Mouse (Mus musculus) spleen, adult 2 months (tissue): ENCODE data around the gene P2ry6. TPM values are rescaled to one million over a fixed set of nuclear protein-coding genes. Genes with fewer than 3 reads are reported as not detected.
A peak's percentile ranks its signal among the peaks of the same experiment; 100 is the strongest.

Experiments used
- DNase-seq, 2 experiments: peaks; one replicate each; pipeline versions ENCODE4 v3.0.0 to v3.0.0-alpha.2; 2012 to 2021; ENCODE audit warnings: low spot score in 2 of 2, low read depth in 1 of 2
- H3K27ac ChIP-seq: fragments of 200-500 bp; 2 replicates; pipeline ENCODE4 v1.5.1; 2012; ENCODE audit warnings: low read length, inconsistent platforms; ENCODE audit not compliant: insufficient read depth
- H3K27me3 ChIP-seq: fragments of 200-500 bp; 2 replicates; pipeline ENCODE4 v1.6.1; 2012; ENCODE audit warnings: mild to moderate bottlenecking, moderate library complexity, low read length, inconsistent platforms; ENCODE audit not compliant: control insufficient read depth, insufficient read depth
- H3K36me3 ChIP-seq: fragments of 200-500 bp; 2 replicates; pipeline ENCODE4 v1.6.1; 2012; ENCODE audit warnings: mild to moderate bottlenecking, low read length, inconsistent platforms; ENCODE audit not compliant: control insufficient read depth, insufficient read depth
- H3K4me1 ChIP-seq: fragments of 200-500 bp; 2 replicates; pipeline ENCODE4 v1.6.1; 2011; ENCODE audit warnings: inconsistent platforms; ENCODE audit not compliant: control insufficient read depth, insufficient read depth, insufficient read length
- H3K4me3 ChIP-seq: fragments of 200-500 bp; 2 replicates; pipeline ENCODE4 v1.5.1; 2011; ENCODE audit warnings: mild to moderate bottlenecking, inconsistent platforms; ENCODE audit not compliant: insufficient read depth, insufficient read length; ENCODE audit errors: extremely low read depth
- CTCF ChIP-seq: fragments of 200-500 bp; IDR thresholded peaks from 2 replicates; pipeline ENCODE4 v1.5.1; 2011; ENCODE audit warnings: mild to moderate bottlenecking, inconsistent platforms; ENCODE audit not compliant: insufficient read depth, insufficient read length, insufficient replicate concordance; ENCODE audit errors: extremely low read depth
- POLR2A ChIP-seq: fragments of 200-500 bp; IDR thresholded peaks from 2 replicates; pipeline ENCODE4 v1.6.1; 2011; ENCODE audit warnings: low read depth, low read length, inconsistent platforms
- WGBS: fragments of 180-500 bp; shearing (Covaris S2); methylation state at CpG from one replicate; pipeline ENCODE4 v1.1.7; 2018; 5-methylcytosine and 5-hydroxymethylcytosine counted together
- polyA plus RNA-seq: library from polyadenylated mRNA; depleted of rRNA; stranded (reverse); fragments of >200 nt; gene quantifications from 2 replicates; pipeline ENCODE4 v1.2.3, GENCODE M21; 2012

The P2ry6 gene
- polyA plus RNA-seq, 1 experiment = 36.0 TPM

DNA sequence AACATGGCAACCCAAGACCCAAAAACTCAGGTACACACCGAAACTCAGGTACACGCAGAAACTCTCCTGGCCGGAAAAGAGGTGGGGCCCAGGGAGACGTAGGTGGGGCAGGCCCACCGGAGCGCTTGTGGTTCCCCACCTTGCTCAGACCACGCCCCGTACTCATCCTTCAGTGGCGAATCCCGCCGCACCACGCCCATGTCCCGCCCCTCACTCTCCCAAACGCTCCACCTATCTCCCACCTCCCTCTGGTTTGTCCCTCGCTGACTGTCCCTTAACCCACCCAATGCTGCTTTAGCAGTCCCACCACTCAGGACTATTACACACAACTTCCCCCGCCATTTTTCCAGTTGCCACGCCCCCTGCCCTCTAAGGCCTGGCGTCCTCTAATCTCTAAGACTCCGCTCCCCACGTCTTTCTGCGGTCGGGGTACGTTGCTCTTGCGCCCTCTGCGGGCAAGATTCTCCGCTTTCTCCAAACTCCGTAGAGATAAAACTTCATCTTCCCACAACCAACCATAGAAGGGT lies 41.9 kb downstream of the P2ry6 start:
- under 1% methylated on average over 23 of the region's 27 CpGs for WGBS
- Histone ChIP-seq H3K27me3 (peaks cover 16% of the 10 kb centered on the region), H3K36me3 (no peaks in the 10 kb centered on the region), H3K27ac (no peak overlapping the region; the same call in 1 of the 2 replicates), H3K4me3 (peak overlapping the region; percentile 50), H3K4me1 (peaks cover 11% of the 10 kb centered on the region)
- TF ChIP-seq POLR2A (no peak), CTCF (peak; percentile 49; the same call in 1 of the 2 replicates)
- peak; percentile 58 to 71 for DNase-seq

GRCm38 (mm10) chr7:100931926-100932480 lies 42.4 kb downstream of the P2ry6 start, which contains the start of gene Arhgef17:
Gene Arhgef17, minus strand, starts transcription at chr7:100932107.
- H3K4me3 ChIP-seq = peak within 1 kb of the TSS; percentile 50
- H3K27me3 ChIP-seq = peaks cover 16% of the 10 kb centered on the region
- no peak for TF ChIP-seq CTCF
- no peak for TF ChIP-seq POLR2A
- H3K27ac ChIP-seq = peak within 1 kb of the TSS; percentile 52
- H3K36me3 ChIP-seq = no peaks in the 10 kb centered on the region
- peaks cover 11% of the 10 kb centered on the region for H3K4me1 ChIP-seq
- 1% methylated on average over 35 of the region's 35 CpGs for WGBS
- DNase-seq = no peak

GRCm38 (mm10) chr7:100931316-100931925 lies 43.0 kb downstream of the P2ry6 start:
- 3% methylated on average over 66 of the region's 73 CpGs for WGBS
- Histone ChIP-seq H3K27me3 (peaks cover 16% of the 10 kb centered on the region), H3K4me3 (peak overlapping the region; percentile 50), H3K27ac (peak overlapping the region; percentile 52), H3K36me3 (no peaks in the 10 kb centered on the region), H3K4me1 (peaks cover 11% of the 10 kb centered on the region)
- DNase-seq = no peak
- TF ChIP-seq POLR2A (no peak), CTCF (no peak)

DNA sequence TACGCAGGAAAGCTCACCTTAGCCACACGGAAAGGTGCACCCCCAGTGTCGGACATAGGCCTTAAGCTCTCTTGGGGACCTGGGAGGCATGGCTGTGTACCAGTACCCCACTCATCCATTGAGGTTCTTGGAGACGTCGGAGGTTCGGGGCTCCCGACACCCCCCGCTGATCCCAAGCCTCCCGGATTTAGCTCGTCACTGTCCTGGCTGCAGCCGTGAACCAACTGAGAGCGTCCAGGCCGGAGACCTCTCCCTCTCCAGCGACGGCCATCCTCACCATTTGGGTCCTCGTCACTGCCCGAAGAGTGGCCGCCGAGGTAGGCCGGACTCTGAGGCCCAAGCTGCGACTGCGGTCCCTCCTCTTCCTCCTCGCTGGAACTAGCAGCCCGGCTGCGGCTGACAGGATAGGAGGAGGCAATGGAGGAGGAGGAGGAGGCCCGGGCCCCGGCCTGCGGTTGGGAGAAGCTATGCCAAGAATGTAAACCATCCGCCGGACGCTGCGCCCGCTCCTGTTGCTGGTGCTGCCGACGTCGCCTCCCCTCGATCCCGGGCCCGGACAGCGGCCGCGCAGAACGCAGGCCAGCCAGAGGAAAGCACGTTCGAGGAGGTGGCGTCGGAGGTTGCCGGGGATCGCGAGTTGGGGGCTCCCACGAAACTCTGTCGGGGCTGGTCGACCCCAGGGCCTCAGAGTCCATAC lies 43.7 kb downstream of the P2ry6 start:
- Histone ChIP-seq H3K27ac (peak overlapping the region; percentile 52), H3K4me1 (peaks cover 11% of the 10 kb centered on the region), H3K27me3 (peaks cover 16% of the 10 kb centered on the region), H3K4me3 (peak overlapping the region; percentile 50; the same call in 1 of the 2 replicates), H3K36me3 (no peaks in the 10 kb centered on the region)
- TF ChIP-seq POLR2A = no peak
- TF ChIP-seq CTCF = no peak
- DNase-seq = no peak
- 25% methylated on average over 53 of the region's 53 CpGs for WGBS

- H3K27ac ChIP-seq = no peak overlapping the region; the same call in 1 of the 2 replicates
- 83% methylated on average over 19 of the region's 19 CpGs for WGBS
- TF ChIP-seq POLR2A = no peak
- no peak for TF ChIP-seq CTCF
- H3K4me1 ChIP-seq = peaks cover 11% of the 10 kb centered on the region
- H3K27me3 ChIP-seq = peaks cover 16% of the 10 kb centered on the region
- H3K4me3 ChIP-seq = peak overlapping the region; percentile 32; the same call in 1 of the 2 replicates
- H3K36me3 ChIP-seq = no peaks in the 10 kb centered on the region
- DNase-seq = no peak
These were observed 44.7 kb downstream of the P2ry6 start for GRCm38 (mm10) chr7:100929639-100930303.

GRCm38 (mm10) chr7:100928456-100928855 lies 46.0 kb downstream of the P2ry6 start:
- peaks cover 11% of the 10 kb centered on the region for H3K4me1 ChIP-seq
- peak overlapping the region; percentile 10; the same call in 1 of the 2 replicates for H3K4me3 ChIP-seq
- H3K27me3 ChIP-seq = peaks cover 16% of the 10 kb centered on the region
- TF ChIP-seq CTCF = no peak
- no peak for TF ChIP-seq POLR2A
- no peaks in the 10 kb centered on the region for H3K36me3 ChIP-seq
- no peak for DNase-seq
- 82% methylated on average over 9 of the region's 9 CpGs for WGBS
- H3K27ac ChIP-seq = no peak overlapping the region
